Mouse (Mus musculus): ENCODE data around the gene Ccer2. TPM values are rescaled to one million over a fixed set of nuclear protein-coding genes. Genes with fewer than 3 reads are reported as not detected.
A peak's percentile ranks its signal among the peaks of the same experiment; 100 is the strongest.

Ccer2 gene
- total RNA-seq, 2 experiments from 2014 or later, result not detected

- ATAC-seq (replicated peaks; ENCODE audit: poor library complexity), result peak; percentile 58; the same call in 1 of the 2 replicates
These were observed 32.6 kb downstream of the Ccer2 start, which contains the start of gene Rinl for GRCm38 (mm10) chr7:28788307-28789195. Gene Rinl, plus strand, starts transcription at chr7:28788969.

- no peak for ATAC-seq (replicated peaks; ENCODE audit: poor library complexity)
These were observed 33.3 kb downstream of the Ccer2 start for GRCm38 (mm10) chr7:28789235-28789634.

- no peak for ATAC-seq (replicated peaks; ENCODE audit: poor library complexity)
These were observed 34.3 kb downstream of the Ccer2 start for GRCm38 (mm10) chr7:28790066-28790806.

- ATAC-seq (replicated peaks; ENCODE audit: poor library complexity), result no peak
These were observed 35.7 kb downstream of the Ccer2 start for GRCm38 (mm10) chr7:28791706-28792105.

- no peak for ATAC-seq (replicated peaks; ENCODE audit: poor library complexity)
These were observed 36.6 kb downstream of the Ccer2 start for GRCm38 (mm10) chr7:28792391-28793185.

GRCm38 (mm10) chr7:28793834-28794233 is 37.9 kb downstream of the Ccer2 start:
- ATAC-seq (replicated peaks; ENCODE audit: poor library complexity), result peak; percentile 40

GRCm38 (mm10) chr7:28794496-28794895 is 38.5 kb downstream of the Ccer2 start:
- ATAC-seq (replicated peaks; ENCODE audit: poor library complexity), result no peak

- peak; percentile 62 for ATAC-seq (replicated peaks; ENCODE audit: poor library complexity)
These were observed 39.9 kb downstream of the Ccer2 start for GRCm38 (mm10) chr7:28795832-28796231.

GRCm38 (mm10) chr7:28796562-28796975 is 40.6 kb downstream of the Ccer2 start:
- ATAC-seq (replicated peaks; ENCODE audit: poor library complexity), result peak; percentile 87

- no peak for ATAC-seq (replicated peaks; ENCODE audit: poor library complexity)
These were observed 44.0 kb downstream of the Ccer2 start for GRCm38 (mm10) chr7:28799994-28800393.

GRCm38 (mm10) chr7:28801451-28801850 is 45.5 kb downstream of the Ccer2 start:
- no peak for ATAC-seq (replicated peaks; ENCODE audit: poor library complexity)

GRCm38 (mm10) chr7:28801901-28802670 is 46.1 kb downstream of the Ccer2 start:
- no peak for ATAC-seq (replicated peaks; ENCODE audit: poor library complexity)

GRCm38 (mm10) chr7:28802846-28803588 is 47.0 kb downstream of the Ccer2 start:
- ATAC-seq (replicated peaks; ENCODE audit: poor library complexity), result peak; percentile 62

GRCm38 (mm10) chr7:28803756-28804155 is 47.8 kb downstream of the Ccer2 start:
- no peak for ATAC-seq (replicated peaks; ENCODE audit: poor library complexity)

- ATAC-seq (replicated peaks; ENCODE audit: poor library complexity), result no peak
These were observed 50.9 kb downstream of the Ccer2 start for GRCm38 (mm10) chr7:28806869-28807268.

GRCm38 (mm10) chr7:28807641-28808220 is 51.8 kb downstream of the Ccer2 start:
- no peak for ATAC-seq (replicated peaks; ENCODE audit: poor library complexity)

GRCm38 (mm10) chr7:28808221-28808941 is 52.4 kb downstream of the Ccer2 start, which contains the start of gene Hnrnpl:
Gene Hnrnpl, plus strand, starts transcription at chr7:28808541.
- ATAC-seq (replicated peaks; ENCODE audit: poor library complexity), result peak; percentile 8

Measured in megakaryocyte progenitor cell, adult 5-6 weeks (primary cell).